Mouse (Mus musculus) adrenal gland, postnatal 0 days (tissue): Measurements from ENCODE around the gene Zbtb11. TPM values are rescaled to one million over a fixed set of nuclear protein-coding genes. Genes with fewer than 3 reads are reported as not detected.

Experiments
- polyA plus RNA-seq: library from polyadenylated mRNA; unstranded; fragments of >200 nt; fragmentation: Nextera tagmentation; extraction: Ambion mirVana; gene quantifications from 2 replicates; pipeline ENCODE4 v1.2.1, GENCODE M21; 2015

The Zbtb11 gene
- polyA plus RNA-seq: 7.7 and 11.3 TPM in 2 replicates

GRCm38 (mm10) chr16:55973431-55974255, at the start of gene Zbtb11:
Zbtb11 (plus strand) TSS chr16:55973883.

GRCm38 (mm10) chr16:55934453-55935037, 39.1 kb upstream of the Zbtb11 start, which contains the start of gene Cep97:
Cep97 (minus strand) TSS chr16:55934855.

GRCm38 (mm10) chr16:55966212-55966871, 7.3 kb upstream of the Zbtb11 start, which contains the start of gene Rpl24:
Rpl24 (plus strand) TSS chr16:55966275.

GRCm38 (mm10) chr16:56029661-56030082, 56.0 kb downstream of the Zbtb11 start, which contains the start of gene Pcnp:
Pcnp (minus strand) TSS chr16:56029739.

GRCm38 (mm10) chr16:56037138-56038010, 63.7 kb downstream of the Zbtb11 start, which contains the start of gene Trmt10c:
Trmt10c (minus strand) TSS chr16:56037819.

GRCm38 (mm10) chr16:56048038-56048437, 74.4 kb downstream of the Zbtb11 start, which contains the start of gene Senp7:
Senp7 (plus strand) TSS chr16:56048338.

Other genes starting within 250 kb of the Zbtb11 start
- 3.3 and 3.6 TPM in 2 replicates for gene Nfkbiz, start 135.0 kb upstream of the Zbtb11 start, polyA plus RNA-seq
- gene Nxpe3, start 78.6 kb upstream of the Zbtb11 start, polyA plus RNA-seq: 0.68 and 0.88 TPM in 2 replicates
- gene Cep97, start 39.0 kb upstream of the Zbtb11 start, polyA plus RNA-seq: 10.1 and 12.7 TPM in 2 replicates
- gene Rpl24, start 7.6 kb upstream of the Zbtb11 start, polyA plus RNA-seq: 839 and 847 TPM in 2 replicates
- gene Pcnp, start 55.9 kb downstream of the Zbtb11 start, polyA plus RNA-seq: 143 and 169 TPM in 2 replicates
- 33.1 and 36.3 TPM in 2 replicates for gene Trmt10c, start 63.9 kb downstream of the Zbtb11 start, polyA plus RNA-seq
- 17.5 and 17.7 TPM in 2 replicates for gene Senp7, start 74.5 kb downstream of the Zbtb11 start, polyA plus RNA-seq
- not detected in 2 replicates for gene Impg2, start 230.4 kb downstream of the Zbtb11 start, polyA plus RNA-seq